Mouse (Mus musculus): ENCODE results near the gene Tlr8.
"Not testable (repeated sequence)": the region's sequence is repeated elsewhere in the genome, so short reads cannot be mapped to it uniquely, and the experiment has no call there.

The Tlr8 gene

DNA sequence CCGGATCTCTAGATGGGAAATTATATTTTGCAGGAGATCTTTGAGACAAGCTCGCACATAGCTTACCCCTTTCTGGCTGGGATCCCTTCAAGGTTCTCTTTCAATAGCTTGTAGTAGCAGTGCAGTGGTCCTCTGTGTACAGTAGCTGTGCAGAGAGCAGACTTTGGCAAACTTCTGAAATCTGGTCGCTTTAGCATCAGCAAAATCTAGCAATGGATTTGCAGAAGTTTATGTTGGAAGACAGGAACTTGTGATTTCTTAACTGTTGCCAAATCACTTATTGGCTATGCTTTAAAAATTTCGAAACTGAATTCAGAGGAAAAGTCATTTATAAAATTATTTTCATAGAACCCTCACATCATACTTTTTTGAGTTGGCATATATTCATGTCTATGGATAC, at the start of gene Tlr8:
Gene Tlr8, minus strand, starts transcription at position 244 of the 400 bp plus-strand sequence.
- DNase-seq (ENCODE audit: low read depth, low spot score) = no peak
- Histone ChIP-seq H3K27me3 (ENCODE audit: control insufficient read depth, insufficient read depth, low read length, poor library complexity, severe bottlenecking) (no peaks in the 10 kb centered on the region), H3K36me3 (ENCODE audit: control insufficient read depth, insufficient read depth, low read length, poor library complexity, severe bottlenecking) (no peaks in the 10 kb centered on the region)

DNA sequence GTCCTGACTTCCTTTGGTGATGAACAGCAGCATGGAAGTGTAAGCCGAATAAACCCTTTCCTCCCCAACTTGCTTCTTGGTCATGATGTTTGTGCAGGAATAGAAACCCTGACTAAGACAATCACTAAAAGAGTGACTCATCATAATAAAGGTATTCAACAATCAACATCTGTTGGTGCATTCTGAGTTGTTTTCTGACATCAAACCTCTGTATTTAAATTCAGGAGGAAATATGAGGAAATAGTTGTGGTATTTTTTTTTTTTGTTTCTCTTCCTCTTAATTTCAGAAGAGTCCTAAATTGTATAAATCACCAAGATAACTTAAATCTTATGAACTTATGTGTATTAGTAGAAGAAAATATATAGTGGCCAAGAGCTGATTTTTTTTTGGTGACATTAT, 37.9 kb upstream of the Tlr8 start:
- H3K27me3 ChIP-seq (ENCODE audit: control insufficient read depth, insufficient read depth, low read length, poor library complexity, severe bottlenecking); H3K36me3 ChIP-seq (ENCODE audit: control insufficient read depth, insufficient read depth, low read length, poor library complexity, severe bottlenecking): not testable (repeated sequence)
- peak; percentile 8 for DNase-seq (ENCODE audit: low read depth, low spot score)

DNA sequence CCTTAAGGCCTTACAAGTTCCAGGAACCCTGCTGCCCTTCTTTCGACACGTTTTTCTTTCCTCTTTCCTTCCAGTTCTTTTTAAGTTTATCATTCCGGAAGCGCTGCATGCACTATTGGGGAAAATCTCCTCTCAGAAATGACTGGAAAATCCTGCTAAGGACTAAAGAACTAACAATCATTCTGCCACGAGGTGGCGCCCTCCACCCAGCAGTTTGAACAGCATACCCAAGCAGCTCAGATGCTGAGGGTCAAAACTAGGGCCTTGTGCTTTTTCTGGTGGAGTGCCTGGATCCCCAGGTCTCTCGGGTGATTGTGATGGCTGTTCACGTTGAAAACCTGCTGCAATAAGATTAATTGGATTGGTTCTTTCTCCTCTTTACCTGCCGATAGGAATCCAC, 12.8 kb upstream of the Tlr8 start:
- Histone ChIP-seq H3K36me3 (ENCODE audit: control insufficient read depth, insufficient read depth, low read length, poor library complexity, severe bottlenecking) (no peaks in the 10 kb centered on the region), H3K27me3 (ENCODE audit: control insufficient read depth, insufficient read depth, low read length, poor library complexity, severe bottlenecking) (no peaks in the 10 kb centered on the region)
- peak; percentile 77 for DNase-seq (ENCODE audit: low read depth, low spot score)

DNA sequence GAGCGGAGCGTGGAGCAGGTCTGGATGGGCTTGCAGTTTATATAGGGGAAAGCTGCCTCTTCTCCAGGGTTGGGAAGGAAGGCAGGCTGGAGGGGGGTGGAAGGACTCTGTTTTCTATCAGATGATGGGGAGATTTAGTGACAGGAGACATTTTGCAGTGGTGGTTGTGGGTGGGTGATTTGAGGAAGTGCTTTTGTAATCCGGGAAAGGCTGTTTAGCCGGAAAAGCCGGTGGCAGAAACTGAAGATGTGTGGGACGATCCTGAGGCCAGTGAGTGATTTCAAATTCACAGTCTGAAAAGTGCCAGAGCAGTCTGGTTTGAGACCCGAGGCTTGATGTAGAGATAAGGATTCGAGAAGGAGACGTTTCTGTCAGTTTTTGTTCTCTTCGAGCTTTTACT, 12.4 kb upstream of the Tlr8 start:
- DNase-seq (ENCODE audit: low read depth, low spot score) = no peak
- Histone ChIP-seq H3K36me3 (ENCODE audit: control insufficient read depth, insufficient read depth, low read length, poor library complexity, severe bottlenecking) (no peaks in the 10 kb centered on the region), H3K27me3 (ENCODE audit: control insufficient read depth, insufficient read depth, low read length, poor library complexity, severe bottlenecking) (no peaks in the 10 kb centered on the region)

DNA sequence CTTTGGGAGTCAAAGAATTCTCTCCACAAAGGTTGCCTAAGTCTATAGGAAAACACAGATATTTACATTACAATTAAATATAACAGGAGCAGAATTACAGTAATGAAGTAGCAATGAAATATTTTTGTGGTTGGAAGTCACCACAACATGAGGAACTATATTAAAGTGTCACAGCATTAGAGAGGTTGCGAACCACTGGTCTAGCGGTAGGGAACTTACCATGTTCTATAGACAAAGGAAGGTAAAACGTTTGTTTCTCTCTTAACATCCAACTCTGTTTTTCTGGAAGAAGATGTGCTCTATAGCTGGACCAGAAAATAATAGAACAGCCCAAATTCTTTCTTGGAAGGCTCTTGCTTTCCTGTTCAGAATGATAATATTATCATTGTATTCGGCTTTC, 599 bp downstream of the Tlr8 start:
- no peak for DNase-seq (ENCODE audit: low read depth, low spot score)
- Histone ChIP-seq H3K36me3 (ENCODE audit: control insufficient read depth, insufficient read depth, low read length, poor library complexity, severe bottlenecking) (no peaks in the 10 kb centered on the region), H3K27me3 (ENCODE audit: control insufficient read depth, insufficient read depth, low read length, poor library complexity, severe bottlenecking) (no peaks in the 10 kb centered on the region)

DNA sequence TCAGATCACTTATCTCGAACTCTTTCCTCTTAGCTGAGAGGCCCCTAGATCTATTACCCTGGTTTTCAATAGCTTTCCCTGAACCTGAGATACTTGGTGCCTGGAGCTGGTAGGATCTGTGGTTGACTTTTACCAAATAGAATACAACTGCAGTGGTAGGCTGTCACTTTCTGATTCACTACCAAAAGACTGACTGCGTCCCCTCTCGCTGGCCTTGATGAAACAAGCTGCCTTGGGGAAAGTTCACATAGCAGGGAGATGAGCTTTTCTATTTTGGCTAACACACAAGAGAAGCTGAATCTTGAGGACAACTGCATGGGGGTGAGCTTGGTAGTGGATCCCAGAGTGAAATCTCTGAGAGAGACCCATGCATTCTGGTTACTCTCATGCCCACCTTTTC, 22.4 kb downstream of the Tlr8 start:
- Histone ChIP-seq H3K36me3 (ENCODE audit: control insufficient read depth, insufficient read depth, low read length, poor library complexity, severe bottlenecking) (no peaks in the 10 kb centered on the region), H3K27me3 (ENCODE audit: control insufficient read depth, insufficient read depth, low read length, poor library complexity, severe bottlenecking) (no peaks in the 10 kb centered on the region)
- no peak for DNase-seq (ENCODE audit: low read depth, low spot score)

DNA sequence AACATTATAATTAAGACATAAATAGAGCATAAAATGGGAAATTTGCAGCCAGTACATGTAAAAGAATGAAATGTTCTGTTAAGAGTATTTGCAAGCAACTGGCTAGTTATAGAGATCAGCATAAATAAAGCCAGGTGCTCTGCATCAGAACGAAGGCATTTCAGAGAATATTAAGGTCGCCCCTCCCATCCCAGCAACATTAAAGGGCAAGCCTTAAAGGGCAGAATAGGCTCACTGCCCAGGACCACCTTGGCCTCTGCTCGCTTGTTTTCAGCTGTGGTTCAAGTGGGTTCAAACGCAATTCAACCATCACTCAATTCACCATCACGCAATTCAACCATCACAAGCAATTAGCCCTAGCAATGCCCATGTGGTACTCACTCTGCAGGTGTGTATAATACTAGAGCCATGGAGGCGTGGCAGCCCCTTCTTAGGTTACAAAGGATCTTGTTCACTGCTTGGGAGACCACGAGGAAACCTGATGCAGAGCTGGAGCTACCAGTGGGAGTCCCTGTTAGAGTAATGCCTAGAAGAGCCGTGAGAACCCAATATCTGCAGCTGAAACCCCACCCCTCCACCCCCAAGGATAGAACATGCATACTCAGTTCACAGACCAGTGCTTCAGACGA, 24.7 kb downstream of the Tlr8 start:
- no peaks in the 10 kb centered on the region for H3K36me3 ChIP-seq (ENCODE audit: control insufficient read depth, insufficient read depth, low read length, poor library complexity, severe bottlenecking)
- DNase-seq (ENCODE audit: low read depth, low spot score) = no peak
- no peaks in the 10 kb centered on the region for H3K27me3 ChIP-seq (ENCODE audit: control insufficient read depth, insufficient read depth, low read length, poor library complexity, severe bottlenecking)

DNA sequence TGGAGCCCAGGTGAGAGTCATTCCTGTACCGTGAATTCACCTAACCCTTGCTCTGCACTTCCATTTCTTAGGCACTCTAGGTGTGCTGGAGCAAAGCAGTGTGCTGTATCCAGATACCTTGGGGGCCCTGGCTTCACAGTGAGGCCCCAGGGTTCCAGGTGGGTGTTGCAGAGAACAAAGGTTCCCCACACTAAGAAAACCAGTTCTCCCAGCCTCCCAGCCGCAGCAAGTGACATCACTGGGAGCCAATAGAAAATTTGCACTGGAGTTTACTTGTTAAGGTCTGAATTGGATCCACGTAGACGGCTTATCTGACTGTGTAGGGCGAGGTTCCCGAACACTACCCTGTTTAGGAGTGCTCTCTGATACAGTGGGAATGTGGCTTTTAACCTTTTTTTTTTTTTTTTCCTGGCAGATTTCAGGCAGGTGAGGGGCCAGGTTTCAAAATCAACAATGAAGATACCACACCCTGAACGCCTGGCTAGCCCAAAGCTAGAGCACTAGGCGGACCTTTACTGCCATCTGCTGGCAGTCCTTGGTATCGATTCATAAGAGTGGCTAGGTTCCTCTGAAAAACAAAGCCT, 30.9 kb downstream of the Tlr8 start:
- H3K36me3 ChIP-seq (ENCODE audit: control insufficient read depth, insufficient read depth, low read length, poor library complexity, severe bottlenecking) = no peaks in the 10 kb centered on the region
- DNase-seq (ENCODE audit: low read depth, low spot score) = peak; percentile 85
- no peaks in the 10 kb centered on the region for H3K27me3 ChIP-seq (ENCODE audit: control insufficient read depth, insufficient read depth, low read length, poor library complexity, severe bottlenecking)

DNA sequence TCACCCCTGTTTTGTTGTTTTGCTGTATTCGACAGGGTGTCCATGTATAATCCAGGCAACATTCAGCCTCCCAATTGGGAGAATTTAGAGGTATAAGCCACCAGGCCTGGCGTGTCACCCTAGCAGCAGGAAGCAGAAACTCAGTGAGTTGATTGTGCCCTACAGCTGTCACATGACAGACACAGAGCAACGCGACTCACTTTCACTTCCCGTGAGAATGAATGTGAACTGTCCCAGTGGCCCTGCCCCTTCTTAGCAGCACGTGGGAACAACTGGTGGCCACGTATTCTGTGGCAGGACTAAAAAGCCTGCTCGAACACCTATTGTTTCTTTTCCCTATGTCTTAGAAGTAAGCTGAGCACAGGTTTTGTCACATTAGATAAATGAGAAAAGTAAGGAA, 33.0 kb downstream of the Tlr8 start:
- peak; percentile 86 for DNase-seq (ENCODE audit: low read depth, low spot score)
- H3K27me3 ChIP-seq (ENCODE audit: control insufficient read depth, insufficient read depth, low read length, poor library complexity, severe bottlenecking) = no peaks in the 10 kb centered on the region
- H3K36me3 ChIP-seq (ENCODE audit: control insufficient read depth, insufficient read depth, low read length, poor library complexity, severe bottlenecking) = no peaks in the 10 kb centered on the region

DNA sequence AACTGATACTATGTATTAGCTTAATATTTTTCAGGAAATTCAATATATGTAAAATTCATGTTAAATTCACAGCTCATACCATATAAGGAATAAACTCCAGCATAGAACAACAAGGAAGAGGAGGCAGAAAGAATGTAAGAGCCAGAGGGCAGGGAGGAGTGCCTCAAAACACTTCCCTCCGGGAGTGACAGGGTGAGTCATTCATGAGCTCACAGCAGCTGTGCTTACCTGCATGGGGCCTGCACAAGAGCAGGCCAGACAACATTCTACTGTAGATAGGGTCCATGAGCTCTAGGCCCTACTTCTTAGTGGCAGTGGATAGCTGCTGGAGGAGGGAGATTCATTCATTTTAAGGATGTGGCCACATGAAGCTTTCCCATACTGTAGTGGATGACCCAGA, 34.3 kb downstream of the Tlr8 start:
- no peaks in the 10 kb centered on the region for H3K27me3 ChIP-seq (ENCODE audit: control insufficient read depth, insufficient read depth, low read length, poor library complexity, severe bottlenecking)
- no peaks in the 10 kb centered on the region for H3K36me3 ChIP-seq (ENCODE audit: control insufficient read depth, insufficient read depth, low read length, poor library complexity, severe bottlenecking)
- DNase-seq (ENCODE audit: low read depth, low spot score) = peak; percentile 4

DNA sequence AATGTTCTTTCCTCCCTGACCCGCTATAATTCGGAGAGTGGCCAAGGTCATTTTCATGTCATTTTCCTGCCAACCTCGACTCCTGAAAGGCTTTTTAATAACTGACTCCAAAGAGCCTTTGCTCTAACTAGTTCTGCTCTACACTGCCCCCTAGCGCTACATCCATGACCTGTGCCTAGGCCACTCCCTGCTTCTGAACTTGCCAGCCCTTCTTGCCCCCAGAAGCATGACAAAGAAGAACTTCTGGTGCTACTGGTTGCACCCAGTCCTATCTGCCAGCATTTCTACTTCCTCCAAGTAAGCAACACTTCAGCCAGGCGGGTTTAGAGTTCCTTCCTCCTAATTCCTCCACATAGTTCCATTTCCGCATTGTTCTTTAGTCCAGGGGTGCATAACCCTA, 34.9 kb downstream of the Tlr8 start:
- no peaks in the 10 kb centered on the region for H3K27me3 ChIP-seq (ENCODE audit: control insufficient read depth, insufficient read depth, low read length, poor library complexity, severe bottlenecking)
- DNase-seq (ENCODE audit: low read depth, low spot score) = peak; percentile 86
- no peaks in the 10 kb centered on the region for H3K36me3 ChIP-seq (ENCODE audit: control insufficient read depth, insufficient read depth, low read length, poor library complexity, severe bottlenecking)

DNA sequence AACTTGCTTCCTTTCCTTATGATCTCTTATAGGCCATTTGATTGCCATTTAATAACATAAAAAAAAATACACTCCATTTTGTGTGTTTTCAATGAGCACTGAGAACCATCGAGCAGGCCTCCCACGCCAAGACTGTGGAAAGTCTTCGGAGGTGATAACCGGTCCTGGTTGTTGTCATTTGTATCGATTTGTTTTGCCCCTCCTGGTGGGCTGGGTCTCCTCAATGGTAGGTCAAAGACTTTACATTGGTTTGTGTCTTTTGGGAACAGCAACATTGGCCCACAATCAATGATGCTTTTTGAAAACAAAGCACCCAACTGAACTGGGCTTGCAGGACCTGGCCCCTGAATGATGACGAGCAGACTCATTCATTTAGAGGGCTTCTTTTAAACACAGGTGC, 36.4 kb downstream of the Tlr8 start:
- DNase-seq (ENCODE audit: low read depth, low spot score) = no peak
- Histone ChIP-seq H3K27me3 (ENCODE audit: control insufficient read depth, insufficient read depth, low read length, poor library complexity, severe bottlenecking) (no peaks in the 10 kb centered on the region), H3K36me3 (ENCODE audit: control insufficient read depth, insufficient read depth, low read length, poor library complexity, severe bottlenecking) (no peaks in the 10 kb centered on the region)

DNA sequence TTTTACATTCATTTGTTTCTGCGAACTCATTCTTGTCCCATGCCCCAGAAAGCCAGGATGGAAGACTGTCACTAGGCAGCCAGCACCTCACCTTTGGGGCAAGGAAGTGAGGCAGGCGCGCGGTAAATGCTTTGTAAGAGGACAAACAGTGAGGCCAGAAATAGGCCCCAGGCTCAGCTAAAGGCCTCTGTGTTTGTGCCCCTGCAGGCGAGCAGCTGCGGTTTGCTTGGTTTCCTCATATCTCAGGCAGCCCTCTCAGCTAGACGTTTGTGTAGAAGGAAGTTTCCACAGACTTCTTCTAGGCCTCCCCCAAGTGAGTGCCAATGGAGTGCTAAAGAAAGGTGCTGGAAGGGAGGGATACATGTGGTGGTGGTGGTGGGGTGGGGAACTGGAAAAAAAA, 37.0 kb downstream of the Tlr8 start:
- DNase-seq (ENCODE audit: low read depth, low spot score) = peak; percentile 70
- H3K36me3 ChIP-seq (ENCODE audit: control insufficient read depth, insufficient read depth, low read length, poor library complexity, severe bottlenecking) = no peaks in the 10 kb centered on the region
- H3K27me3 ChIP-seq (ENCODE audit: control insufficient read depth, insufficient read depth, low read length, poor library complexity, severe bottlenecking) = no peaks in the 10 kb centered on the region

DNA sequence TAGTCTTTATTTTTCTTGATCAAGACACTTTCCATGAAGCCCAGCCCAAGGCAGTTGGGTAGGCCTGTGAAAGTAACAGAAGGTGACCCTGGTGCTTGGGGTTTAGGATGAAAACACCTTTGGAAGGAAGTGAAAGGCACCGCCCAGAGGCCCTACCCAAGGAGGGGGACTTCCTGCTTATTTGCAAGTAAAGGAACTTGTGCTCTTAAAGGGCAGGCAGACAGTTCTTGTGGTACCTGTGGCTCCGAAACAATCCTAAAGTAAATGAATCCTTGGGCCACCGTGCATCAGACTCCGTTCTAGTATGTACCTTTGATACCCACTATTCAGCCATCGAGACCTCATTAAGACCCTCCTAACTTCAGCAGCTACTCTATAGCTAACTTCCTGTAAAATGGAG, 37.6 kb downstream of the Tlr8 start:
- DNase-seq (ENCODE audit: low read depth, low spot score) = peak; percentile 66
- Histone ChIP-seq H3K27me3 (ENCODE audit: control insufficient read depth, insufficient read depth, low read length, poor library complexity, severe bottlenecking) (no peaks in the 10 kb centered on the region), H3K36me3 (ENCODE audit: control insufficient read depth, insufficient read depth, low read length, poor library complexity, severe bottlenecking) (no peaks in the 10 kb centered on the region)

DNA sequence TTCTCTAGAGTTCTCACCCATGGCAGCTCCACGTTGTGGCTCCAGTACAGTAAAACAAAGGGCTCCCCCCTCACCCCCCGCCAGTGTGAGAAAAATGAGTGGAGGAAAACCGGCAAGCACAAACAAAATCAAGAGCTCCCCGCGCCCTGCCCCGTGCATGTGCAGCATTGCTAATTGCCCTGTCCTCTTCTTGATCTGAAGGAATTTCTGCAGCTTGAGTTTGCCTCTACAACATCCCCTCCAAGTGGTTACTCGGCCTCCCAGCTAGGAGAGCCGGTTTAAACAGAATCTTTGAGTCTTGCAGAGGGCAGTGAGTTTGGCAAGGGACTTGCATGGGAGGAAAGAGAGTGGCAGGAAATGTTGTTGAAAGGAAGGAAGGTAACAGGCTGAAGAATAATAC, 51.4 kb downstream of the Tlr8 start:
- no peak for DNase-seq (ENCODE audit: low read depth, low spot score)
- Histone ChIP-seq H3K36me3 (ENCODE audit: control insufficient read depth, insufficient read depth, low read length, poor library complexity, severe bottlenecking) (peaks cover 3% of the 10 kb centered on the region; the same call in 1 of the 2 replicates), H3K27me3 (ENCODE audit: control insufficient read depth, insufficient read depth, low read length, poor library complexity, severe bottlenecking) (no peaks in the 10 kb centered on the region)

Measured in splenic B cell, adult 2 months (primary cell).